Mouse (Mus musculus): ENCODE results near the gene Lrrc66. TPM values are rescaled to one million over a fixed set of nuclear protein-coding genes. Genes with fewer than 3 reads are reported as not detected.
"Not testable (repeated sequence)": the region's sequence is repeated elsewhere in the genome, so short reads cannot be mapped to it uniquely, and the experiment has no call there.

Gene Lrrc66
- polyA plus RNA-seq, 1 experiment from 2014 or later: not detected

GRCm38 (mm10) chr5:73611071-73611470 lies 21.3 kb downstream of the Lrrc66 start:
- Histone ChIP-seq H3K4me3 (no peak overlapping the region), H3K4me2 (replicated peaks) (no peak overlapping the region), H3K27me3 (no peaks in the 10 kb centered on the region), H3K9me3 (peaks cover 15% of the 10 kb centered on the region), H3K4me1 (peaks cover 8% of the 10 kb centered on the region; the same call in 1 of the 2 replicates), H3K36me3 (no peaks in the 10 kb centered on the region), H3K9ac (no peak overlapping the region), H3K27ac (no peak overlapping the region)
- no peak for ATAC-seq (ENCODE audit: low FRiP score, low read depth)
- WGBS: 94% methylated on average over 4 of the region's 4 CpGs

DNA sequence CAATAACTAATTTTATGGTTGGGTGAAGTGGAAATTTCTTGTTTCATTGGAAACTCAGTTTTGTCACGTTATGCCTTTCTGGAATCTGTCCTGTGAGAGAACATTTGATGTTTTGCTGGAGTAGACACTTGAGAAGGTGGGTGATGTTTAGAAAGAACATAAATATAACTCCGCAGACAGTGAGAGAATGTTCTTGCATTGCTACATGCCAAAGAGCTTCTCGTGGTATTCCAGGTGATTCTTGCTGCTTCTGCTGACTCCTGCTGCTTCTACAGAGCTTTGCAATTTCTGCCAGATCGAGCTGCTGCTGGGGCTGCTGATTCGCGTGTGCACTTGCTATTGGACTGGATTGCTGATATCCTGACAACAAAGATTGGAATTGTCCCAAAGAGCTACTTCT lies 27.4 kb downstream of the Lrrc66 start:
- Histone ChIP-seq H3K9me3 (peaks cover 6% of the 10 kb centered on the region), H3K9ac (no peak overlapping the region), H3K4me3 (no peak overlapping the region), H3K4me2 (replicated peaks) (no peak overlapping the region), H3K4me1 (no peaks in the 10 kb centered on the region), H3K27me3 (no peaks in the 10 kb centered on the region), H3K36me3 (no peaks in the 10 kb centered on the region), H3K27ac (no peak overlapping the region)
- WGBS: 81% methylated on average over 6 of the region's 6 CpGs
- no peak for ATAC-seq (ENCODE audit: low FRiP score, low read depth)

GRCm38 (mm10) chr5:73604542-73604941 lies 27.8 kb downstream of the Lrrc66 start:
- no peak overlapping the region for H3K4me3 ChIP-seq
- ATAC-seq (ENCODE audit: low FRiP score, low read depth): no peak
- H3K36me3 ChIP-seq: no peaks in the 10 kb centered on the region
- H3K9ac ChIP-seq: no peak overlapping the region
- H3K4me2 ChIP-seq (replicated peaks): no peak overlapping the region
- H3K4me1 ChIP-seq: no peaks in the 10 kb centered on the region
- 85% methylated on average over 6 of the region's 6 CpGs for WGBS
- H3K27me3 ChIP-seq: no peaks in the 10 kb centered on the region
- peaks cover 5% of the 10 kb centered on the region for H3K9me3 ChIP-seq
- H3K27ac ChIP-seq: no peak overlapping the region

DNA sequence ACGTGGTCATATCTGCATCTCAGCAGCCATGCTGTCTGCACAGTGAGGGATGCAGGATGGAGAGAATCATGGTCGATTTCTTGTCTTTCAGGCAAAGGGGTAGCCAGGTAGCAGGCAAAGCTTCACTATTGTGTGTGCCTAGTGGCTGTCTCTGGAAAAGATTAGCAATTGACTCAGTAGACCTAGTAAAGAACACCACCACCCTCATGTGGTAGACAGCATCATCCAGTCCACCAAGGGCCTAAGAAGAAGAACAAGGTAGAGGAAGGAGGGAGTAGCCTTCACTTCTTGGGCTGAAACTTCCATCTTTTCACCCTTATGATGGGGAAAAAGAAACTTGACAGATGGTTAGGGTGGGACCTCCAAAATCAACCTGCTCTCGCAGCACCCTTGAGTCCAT lies 29.5 kb downstream of the Lrrc66 start:
- no peak overlapping the region for H3K4me2 ChIP-seq (replicated peaks)
- no peaks in the 10 kb centered on the region for H3K4me1 ChIP-seq
- no peak overlapping the region for H3K9ac ChIP-seq
- no peak for ATAC-seq (ENCODE audit: low FRiP score, low read depth)
- WGBS: 82% methylated on average over 3 of the region's 3 CpGs
- peaks cover 5% of the 10 kb centered on the region for H3K9me3 ChIP-seq
- no peak overlapping the region for H3K27ac ChIP-seq
- no peak overlapping the region for H3K4me3 ChIP-seq
- H3K36me3 ChIP-seq: no peaks in the 10 kb centered on the region
- H3K27me3 ChIP-seq: no peaks in the 10 kb centered on the region

GRCm38 (mm10) chr5:73601361-73601763 lies 31.0 kb downstream of the Lrrc66 start:
- H3K4me3 ChIP-seq: no peak overlapping the region
- no peak overlapping the region for H3K9ac ChIP-seq
- no peak overlapping the region for H3K4me2 ChIP-seq (replicated peaks)
- H3K36me3 ChIP-seq: no peaks in the 10 kb centered on the region
- no peaks in the 10 kb centered on the region for H3K27me3 ChIP-seq
- peaks cover 3% of the 10 kb centered on the region for H3K9me3 ChIP-seq
- H3K4me1 ChIP-seq: no peaks in the 10 kb centered on the region
- 77% methylated on average over 8 of the region's 8 CpGs for WGBS
- no peak for ATAC-seq (ENCODE audit: low FRiP score, low read depth)
- H3K27ac ChIP-seq: no peak overlapping the region

- no peak overlapping the region for H3K27ac ChIP-seq
These were observed 32.3 kb downstream of the Lrrc66 start for GRCm38 (mm10) chr5:73599991-73600390.

GRCm38 (mm10) chr5:73598943-73599695 lies 33.2 kb downstream of the Lrrc66 start:
- Histone ChIP-seq H3K9ac (no peak overlapping the region), H3K9me3 (no peaks in the 10 kb centered on the region), H3K27me3 (no peaks in the 10 kb centered on the region), H3K4me1 (no peaks in the 10 kb centered on the region), H3K36me3 (no peaks in the 10 kb centered on the region), H3K4me3 (no peak overlapping the region), H3K27ac (no peak overlapping the region), H3K4me2 (replicated peaks) (no peak overlapping the region)
- WGBS: 71% methylated on average over 5 of the region's 5 CpGs
- no peak for ATAC-seq (ENCODE audit: low FRiP score, low read depth)

More at GRCm38 (mm10) chr5:73599991-73600390, 32.3 kb downstream of the Lrrc66 start:
- no peaks in the 10 kb centered on the region for H3K4me1 ChIP-seq
- H3K9ac ChIP-seq: no peak overlapping the region
- 68% methylated on average over 2 of the region's 2 CpGs for WGBS
- no peaks in the 10 kb centered on the region for H3K9me3 ChIP-seq
- H3K4me2 ChIP-seq (replicated peaks): no peak overlapping the region
- no peaks in the 10 kb centered on the region for H3K36me3 ChIP-seq
- H3K4me3 ChIP-seq: no peak overlapping the region
- H3K27me3 ChIP-seq: no peaks in the 10 kb centered on the region
- no peak for ATAC-seq (ENCODE audit: low FRiP score, low read depth)

GRCm38 (mm10) chr5:73587119-73587518 lies 45.2 kb downstream of the Lrrc66 start:
- no peaks in the 10 kb centered on the region for H3K9me3 ChIP-seq

DNA sequence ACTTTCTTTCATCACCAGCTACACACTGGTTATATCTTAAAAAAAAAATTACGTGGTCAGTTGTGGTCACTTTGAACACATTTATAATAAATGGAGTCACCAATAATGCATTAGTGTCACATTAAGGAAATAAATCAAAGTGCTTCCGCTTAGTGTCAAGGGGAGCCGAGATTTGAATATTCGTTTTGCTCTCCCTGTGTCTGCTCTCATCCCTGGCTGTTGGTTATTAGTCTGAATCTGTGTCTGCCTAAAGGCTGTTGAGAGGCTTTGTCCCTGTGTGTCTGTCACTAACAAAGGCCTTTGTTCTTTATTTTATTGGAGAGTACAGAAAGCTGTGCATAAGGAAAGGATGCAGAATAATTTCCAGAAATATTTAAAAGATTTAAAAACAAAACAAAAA lies 45.7 kb downstream of the Lrrc66 start:
- 73% methylated on average over 4 of the region's 4 CpGs for WGBS

More at GRCm38 (mm10) chr5:73587119-73587518, 45.2 kb downstream of the Lrrc66 start:
- H3K4me1 ChIP-seq: no peaks in the 10 kb centered on the region
- 61% methylated on average over 3 of the region's 3 CpGs for WGBS
- no peak overlapping the region for H3K27ac ChIP-seq
- no peak overlapping the region for H3K4me3 ChIP-seq
- H3K27me3 ChIP-seq: no peaks in the 10 kb centered on the region
- H3K36me3 ChIP-seq: no peaks in the 10 kb centered on the region
- ATAC-seq (ENCODE audit: low FRiP score, low read depth): no peak
- H3K4me2 ChIP-seq (replicated peaks): no peak overlapping the region
- H3K9ac ChIP-seq: no peak overlapping the region

GRCm38 (mm10) chr5:73585212-73586115 lies 46.9 kb downstream of the Lrrc66 start:
- H3K9me3 ChIP-seq: no peaks in the 10 kb centered on the region
- no peak overlapping the region for H3K27ac ChIP-seq
- WGBS: 32% methylated on average over 7 of the region's 7 CpGs
- no peak overlapping the region for H3K4me3 ChIP-seq
- H3K4me2 ChIP-seq (replicated peaks): no peak overlapping the region
- no peak overlapping the region for H3K9ac ChIP-seq
- no peaks in the 10 kb centered on the region for H3K27me3 ChIP-seq
- no peak for ATAC-seq (ENCODE audit: low FRiP score, low read depth)
- H3K4me1 ChIP-seq: no peaks in the 10 kb centered on the region
- H3K36me3 ChIP-seq: no peaks in the 10 kb centered on the region

More for the DNA sequence above, 45.7 kb downstream of the Lrrc66 start:
- H3K4me3 ChIP-seq: no peak overlapping the region
- H3K4me1 ChIP-seq: no peaks in the 10 kb centered on the region
- H3K27ac ChIP-seq: no peak overlapping the region
- H3K4me2 ChIP-seq (replicated peaks): no peak overlapping the region
- no peak overlapping the region for H3K9ac ChIP-seq
- H3K27me3 ChIP-seq: no peaks in the 10 kb centered on the region
- no peaks in the 10 kb centered on the region for H3K9me3 ChIP-seq
- ATAC-seq (ENCODE audit: low FRiP score, low read depth): no peak
- no peaks in the 10 kb centered on the region for H3K36me3 ChIP-seq

- not testable (repeated sequence) for H3K4me3 ChIP-seq; H3K9me3 ChIP-seq; H3K9ac ChIP-seq; H3K36me3 ChIP-seq; H3K4me2 ChIP-seq (replicated peaks); H3K27me3 ChIP-seq; H3K4me1 ChIP-seq; H3K27ac ChIP-seq; ATAC-seq (ENCODE audit: low FRiP score, low read depth)
- WGBS: 53% methylated on average over 6 of the region's 6 CpGs
These were observed 48.3 kb downstream of the Lrrc66 start for GRCm38 (mm10) chr5:73584011-73584410.

GRCm38 (mm10) chr5:73578131-73578530 lies 54.2 kb downstream of the Lrrc66 start:
- 75% methylated on average over 3 of the region's 3 CpGs for WGBS
- Histone ChIP-seq H3K4me1 (peaks cover 8% of the 10 kb centered on the region; the same call in 1 of the 2 replicates), H3K9ac (no peak overlapping the region), H3K4me3 (no peak overlapping the region), H3K36me3 (no peaks in the 10 kb centered on the region), H3K4me2 (replicated peaks) (no peak overlapping the region), H3K27ac (no peak overlapping the region), H3K9me3 (no peaks in the 10 kb centered on the region), H3K27me3 (no peaks in the 10 kb centered on the region)
- ATAC-seq (ENCODE audit: low FRiP score, low read depth): no peak
